Mouse (Mus musculus) spleen, adult 2 months (tissue): ENCODE measurements around the gene Eng.

ENCODE experiments used
- CTCF ChIP-seq: fragments of 200-500 bp; IDR thresholded peaks from 2 replicates; pipeline ENCODE4 v1.5.1; 2011; ENCODE audit warnings: mild to moderate bottlenecking, inconsistent platforms; ENCODE audit not compliant: insufficient read depth, insufficient read length, insufficient replicate concordance; ENCODE audit errors: extremely low read depth
- POLR2A ChIP-seq: fragments of 200-500 bp; IDR thresholded peaks from 2 replicates; pipeline ENCODE4 v1.6.1; 2011; ENCODE audit warnings: low read depth, low read length, inconsistent platforms

- TF ChIP-seq CTCF: peak; percentile 15; the same call in 1 of the 2 replicates
- no peak for TF ChIP-seq POLR2A
Observed at GRCm38 (mm10) chr2:32606161-32607142, 39.9 kb upstream of the Eng start.
